Mouse (Mus musculus) telencephalon, adult 2 months (tissue): ENCODE measurements at regions not wholly inside any gene's neighbourhood (a gene's known extent, or its start where the extent isn't known, plus 50 kb on each side); places are given as distances from the start of the nearest gene placed in this dataset.
A peak's percentile ranks its signal among the peaks of the same experiment; 100 is the strongest.

Experiments used
- DNase-seq: peaks from one replicate; pipeline ENCODE4 v3.0.0-alpha.2; 2011; ENCODE audit warnings: low read depth, low spot score

GRCm38 (mm10) chr11:24340677-24341076 is 262.8 kb downstream of the Bcl11a start:
- DNase-seq: no peak

- no peak for DNase-seq
Measured at GRCm38 (mm10) chr11:24341650-24342049, 263.8 kb downstream of the Bcl11a start.

DNA sequence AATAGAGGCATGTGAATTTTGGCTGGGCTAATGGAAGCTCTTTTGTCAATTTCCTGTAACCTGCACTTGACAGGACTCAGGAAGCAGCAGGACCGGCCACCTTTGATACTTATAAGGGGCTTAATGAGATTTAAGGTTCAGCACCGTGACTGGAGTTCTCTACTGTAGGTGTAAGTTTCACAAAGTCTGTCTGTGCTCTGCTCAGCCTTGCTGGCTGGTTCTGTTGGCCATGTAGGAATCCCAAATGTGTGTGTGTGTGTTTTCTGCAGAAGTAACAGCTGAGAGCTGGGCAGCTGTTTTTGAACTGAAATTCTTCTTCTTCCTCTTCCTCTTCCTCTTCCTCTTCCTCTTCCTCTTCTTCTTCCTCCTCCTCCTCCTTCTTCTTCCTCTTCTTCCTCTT is 264.3 kb downstream of the Bcl11a start:
- no peak for DNase-seq

GRCm38 (mm10) chr11:24342732-24343131 is 264.9 kb downstream of the Bcl11a start:
- no peak for DNase-seq

- DNase-seq: no peak
Measured at GRCm38 (mm10) chr11:24347225-24347624, 269.4 kb downstream of the Bcl11a start.

DNA sequence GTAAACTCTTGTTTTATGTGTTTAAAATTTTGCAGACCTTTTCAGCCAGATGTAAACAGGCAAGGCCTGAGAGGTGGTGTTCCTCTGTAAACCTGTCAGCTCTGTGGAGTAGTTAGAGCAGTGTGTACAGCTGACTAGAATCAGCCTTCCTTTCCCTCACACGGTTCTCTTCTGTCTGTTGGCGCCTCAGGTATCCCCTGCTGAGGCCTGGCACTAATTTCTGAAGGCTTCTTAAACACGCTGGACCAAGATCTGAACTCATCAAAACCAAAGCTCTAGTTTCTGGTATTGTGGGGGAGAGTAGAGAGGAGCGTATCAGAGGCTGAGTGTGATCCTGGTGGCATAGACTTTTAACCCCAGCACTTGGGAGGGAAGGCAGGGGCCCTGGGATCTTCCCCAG is 270.9 kb downstream of the Bcl11a start:
- DNase-seq: no peak

DNA sequence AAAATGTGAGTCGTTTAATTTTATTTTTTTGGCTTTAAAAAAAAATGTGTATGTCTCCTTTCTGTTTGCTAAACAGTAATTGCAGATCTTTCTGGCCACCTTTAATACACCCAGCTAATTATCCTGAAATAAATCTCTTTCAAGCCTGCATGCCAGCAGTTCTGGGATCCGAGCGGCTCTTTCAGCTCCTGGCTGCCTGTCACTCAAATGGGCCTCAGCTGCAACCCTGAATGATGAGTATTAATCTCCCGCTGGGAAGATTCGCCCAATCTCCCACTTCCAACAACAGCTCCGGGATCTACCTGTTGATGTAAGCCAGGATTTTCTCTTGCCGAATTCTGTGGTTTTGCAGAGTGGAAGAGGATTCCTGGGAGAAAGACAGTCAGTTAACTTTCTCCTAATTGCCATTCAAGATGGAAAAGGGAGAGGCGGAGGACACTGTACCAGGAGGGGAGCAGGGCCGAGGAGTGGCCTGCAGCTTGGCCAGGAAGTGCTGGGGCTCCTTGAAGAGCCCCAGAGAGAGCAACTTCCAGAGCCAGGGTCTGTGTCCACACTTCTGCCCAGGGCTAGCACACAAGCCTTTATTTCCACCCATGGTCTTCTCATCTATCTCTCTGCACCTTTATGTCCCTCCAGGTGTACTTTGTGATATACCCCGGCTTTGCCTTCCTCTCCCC is 272.2 kb downstream of the Bcl11a start:
- no peak for DNase-seq

- no peak for DNase-seq
Measured at GRCm38 (mm10) chr11:24350839-24351238, 273.0 kb downstream of the Bcl11a start.

- DNase-seq: no peak
Measured at GRCm38 (mm10) chr11:24352071-24352470, 274.2 kb downstream of the Bcl11a start.

GRCm38 (mm10) chr11:24353056-24353455 is 275.2 kb downstream of the Bcl11a start:
- DNase-seq: peak; percentile 56

- DNase-seq: no peak
Measured at GRCm38 (mm10) chr11:24357388-24357787, 279.5 kb downstream of the Bcl11a start.

DNA sequence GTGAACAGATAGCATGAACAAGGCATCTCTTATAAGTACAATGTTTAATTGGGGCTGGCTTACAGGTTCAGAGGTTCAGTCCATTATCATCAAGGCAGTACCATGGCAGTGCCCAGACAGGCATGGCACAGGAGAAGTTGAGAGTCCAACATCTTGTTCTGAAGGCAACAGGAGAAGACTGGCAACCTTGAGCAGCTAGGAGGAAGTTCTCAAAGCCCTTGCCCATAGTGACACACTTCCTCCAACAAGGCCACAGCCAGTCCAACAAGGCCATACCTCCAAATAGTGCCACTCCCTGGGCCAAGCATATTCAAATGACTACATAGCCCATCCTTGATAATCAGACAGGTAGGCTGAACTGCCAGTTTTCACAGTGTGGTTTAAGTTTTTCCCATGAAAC is 281.2 kb downstream of the Bcl11a start:
- DNase-seq: no peak

- DNase-seq: no peak
Measured at GRCm38 (mm10) chr11:24361998-24362687, 284.3 kb downstream of the Bcl11a start.

- DNase-seq: no peak
Measured at GRCm38 (mm10) chr11:24362688-24363035, 284.8 kb downstream of the Bcl11a start.

- peak; percentile 50 for DNase-seq
Measured at GRCm38 (mm10) chr11:24363418-24364364, 285.8 kb downstream of the Bcl11a start.

DNA sequence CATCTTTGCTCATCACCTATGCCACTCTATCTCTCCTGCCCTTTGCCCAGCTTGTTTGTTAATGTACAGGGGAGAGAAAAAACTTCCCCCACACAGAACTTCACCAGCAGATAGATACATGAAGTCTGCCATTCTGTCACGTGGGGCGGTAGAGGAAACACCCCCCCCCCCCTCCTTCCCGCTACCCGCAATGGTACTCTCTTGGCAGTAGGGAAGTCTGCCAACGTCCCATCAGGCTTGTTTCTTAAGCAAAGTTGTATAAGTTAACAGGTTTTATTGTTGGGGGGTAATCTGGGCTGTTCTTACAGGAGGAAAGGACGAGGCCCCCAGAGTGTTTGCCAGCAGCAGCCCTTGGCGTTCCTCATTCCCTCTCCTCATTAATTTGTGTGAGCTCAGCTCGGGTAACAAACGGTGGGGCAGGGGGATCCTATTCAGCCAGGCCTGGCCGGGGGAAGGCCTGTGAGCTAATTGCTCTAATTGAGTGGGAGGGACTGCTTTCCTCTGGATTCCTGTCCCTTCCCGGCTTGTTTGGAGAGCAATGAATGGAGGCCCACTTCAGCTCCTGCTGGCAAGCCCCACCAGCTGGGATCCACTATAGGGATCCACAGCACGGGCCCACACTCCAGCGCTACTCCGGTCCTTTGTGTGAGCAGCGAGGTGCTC is 292.5 kb downstream of the Bcl11a start:
- DNase-seq: no peak

GRCm38 (mm10) chr11:24370861-24371686 is 293.2 kb downstream of the Bcl11a start:
- DNase-seq: no peak

DNA sequence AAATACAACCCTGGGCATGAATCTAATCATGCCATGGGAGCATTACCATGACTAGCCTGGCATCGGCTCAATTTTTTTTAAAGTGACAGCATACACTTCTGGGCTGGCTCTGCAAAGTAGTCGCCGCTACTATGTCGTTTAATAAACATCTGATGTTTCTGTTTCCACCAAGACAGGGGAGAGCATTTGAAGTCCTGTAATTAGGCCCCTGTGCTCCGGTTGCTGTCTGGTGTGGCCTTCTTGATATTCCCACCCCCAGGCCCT is 293.8 kb downstream of the Bcl11a start:
- DNase-seq: no peak

GRCm38 (mm10) chr11:24371963-24372362 is 294.1 kb downstream of the Bcl11a start:
- DNase-seq: no peak

DNA sequence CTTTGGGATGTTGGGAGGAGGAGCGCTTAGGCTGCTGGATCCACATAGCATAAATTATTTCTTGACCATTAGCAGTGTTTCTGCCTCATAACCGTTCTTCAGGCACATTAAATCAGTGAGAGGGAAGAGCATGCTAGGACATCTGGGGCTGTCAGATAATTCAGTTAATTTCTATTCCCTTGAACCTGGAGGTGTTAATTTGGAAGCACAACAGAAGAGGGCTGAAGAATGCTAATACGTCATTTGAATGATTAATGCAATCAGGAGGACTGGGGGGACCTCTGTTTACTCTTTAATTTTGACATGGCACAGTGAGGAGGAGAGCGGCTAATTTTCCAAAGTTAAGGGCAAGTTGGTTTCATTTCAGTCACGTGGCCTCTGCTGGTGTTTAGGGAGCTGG is 294.8 kb downstream of the Bcl11a start:
- no peak for DNase-seq

DNA sequence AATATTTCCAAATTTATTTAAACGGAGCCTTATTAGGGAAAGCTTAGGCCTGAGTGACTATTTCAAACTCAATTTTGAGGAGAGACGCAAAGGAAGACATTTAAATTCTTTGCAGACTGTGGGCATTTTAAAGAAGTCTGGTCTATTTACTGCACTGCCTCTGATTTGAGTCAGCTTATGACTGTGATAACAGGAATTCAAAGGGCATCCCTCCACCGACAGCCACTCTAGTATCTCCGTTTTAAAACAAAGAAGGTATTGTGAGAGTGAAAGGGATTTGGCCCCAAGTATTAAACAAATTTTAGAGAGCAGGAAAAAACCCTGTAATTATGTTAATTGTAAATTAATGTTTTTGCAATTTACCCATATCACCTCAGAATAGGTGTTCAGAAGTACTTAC is 295.4 kb downstream of the Bcl11a start:
- DNase-seq: no peak
